Mouse (Mus musculus): Measurements from ENCODE around the gene Ddx21.

The Ddx21 gene

GRCm38 (mm10) chr10:62570126-62570871 is 31.8 kb downstream of the Ddx21 start:
- in situ Hi-C loops (cut with MseI, MboI), result no loop called here

GRCm38 (mm10) chr10:62568861-62569260 is 33.2 kb downstream of the Ddx21 start:
- in situ Hi-C loops (cut with MseI, MboI), result no loop called here

- in situ Hi-C loops (cut with MseI, MboI), result no loop called here
Observed at GRCm38 (mm10) chr10:62557736-62558135, 44.3 kb downstream of the Ddx21 start.

- in situ Hi-C loops (cut with MseI, MboI), result no loop called here
Observed at GRCm38 (mm10) chr10:62556558-62556901, 45.6 kb downstream of the Ddx21 start.

GRCm38 (mm10) chr10:62555705-62556557 is 46.1 kb downstream of the Ddx21 start:
- in situ Hi-C loops (cut with MseI, MboI), result no loop called here

- in situ Hi-C loops (cut with MseI, MboI), result loop anchor here in 1 of 2 experiments (5.0 kb wide), 1 partner anchor 51 kb away; no protein-coding TSS in a partner anchor
Observed at GRCm38 (mm10) chr10:62553611-62554091, 48.4 kb downstream of the Ddx21 start.

- in situ Hi-C loops (cut with MseI, MboI), result loop anchor here in 1 of 2 experiments (5.0 kb wide), 1 partner anchor 49 kb away; no protein-coding TSS in a partner anchor
Observed at GRCm38 (mm10) chr10:62550787-62551300, 51.2 kb downstream of the Ddx21 start.

- in situ Hi-C loops (cut with MseI, MboI), result loop anchor here in 1 of 2 experiments (5.0 kb wide), 1 partner anchor 47 kb away; no protein-coding TSS in a partner anchor
Observed at GRCm38 (mm10) chr10:62549523-62550166, 52.4 kb downstream of the Ddx21 start.

GRCm38 (mm10) chr10:62546441-62546840 is 55.6 kb downstream of the Ddx21 start:
- in situ Hi-C loops (cut with MseI, MboI), result no loop called here

- in situ Hi-C loops (cut with MseI, MboI), result no loop called here
Observed at GRCm38 (mm10) chr10:62545759-62546158, 56.3 kb downstream of the Ddx21 start.

- in situ Hi-C loops (cut with MseI, MboI), result loop anchor here in 1 of 2 experiments (5.0 kb wide), 1 partner anchor 37 kb away; no protein-coding TSS in a partner anchor
Observed at GRCm38 (mm10) chr10:62544316-62544715, 57.8 kb downstream of the Ddx21 start.

- in situ Hi-C loops (cut with MseI, MboI), result loop anchor here in 1 of 2 experiments (5.0 kb wide), 1 partner anchor 36 kb away; no protein-coding TSS in a partner anchor
Observed at GRCm38 (mm10) chr10:62543399-62543808, 58.7 kb downstream of the Ddx21 start.

- in situ Hi-C loops (cut with MseI, MboI), result loop anchor here in 1 of 2 experiments (5.0 kb wide), 1 partner anchor 36 kb away; no protein-coding TSS in a partner anchor
Observed at GRCm38 (mm10) chr10:62542928-62543327, 59.2 kb downstream of the Ddx21 start.

GRCm38 (mm10) chr10:62542507-62542906 is 59.6 kb downstream of the Ddx21 start:
- in situ Hi-C loops (cut with MseI, MboI), result loop anchor here in 1 of 2 experiments (5.0 kb wide), 1 partner anchor 35 kb away; no protein-coding TSS in a partner anchor

- in situ Hi-C loops (cut with MseI, MboI), result loop anchor here in 1 of 2 experiments (5.0 kb wide), 1 partner anchor 34 kb away; no protein-coding TSS in a partner anchor
Observed at GRCm38 (mm10) chr10:62541499-62541898, 60.6 kb downstream of the Ddx21 start.

- in situ Hi-C loops (cut with MseI, MboI), result loop anchor here in 1 of 2 experiments (5.0 kb wide), 1 partner anchor 33 kb away; no protein-coding TSS in a partner anchor
Observed at GRCm38 (mm10) chr10:62540800-62541199, 61.3 kb downstream of the Ddx21 start.

- in situ Hi-C loops (cut with MseI, MboI), result no loop called here
Observed at GRCm38 (mm10) chr10:62534509-62534908, 67.6 kb downstream of the Ddx21 start.

GRCm38 (mm10) chr10:62532832-62533231 is 69.2 kb downstream of the Ddx21 start:
- in situ Hi-C loops (cut with MseI, MboI), result no loop called here

Data from mouse trophoblast stem cell (cell line).